Mouse (Mus musculus) intestine, postnatal 0 days (tissue): ENCODE measurements around the gene Zfand3. TPM values are rescaled to one million over a fixed set of nuclear protein-coding genes. Genes with fewer than 3 reads are reported as not detected.

ENCODE experiments used
- ATAC-seq: fragments of 200-750 bp; cut with Nextera tagmentation; 2 replicates; pipeline ENCODE4 v1.8.0; 2017; ENCODE audit warnings: mild to moderate bottlenecking, moderate TSS enrichment, moderate library complexity
- H3K27ac ChIP-seq: fragments of 300-500 bp; sonication (generic); 2 replicates; pipeline ENCODE4 v1.5.1; 2014; ENCODE audit warnings: mild to moderate bottlenecking, low read depth, low read length, moderate library complexity
- H3K27me3 ChIP-seq: fragments of 300-500 bp; sonication (generic); replicated peaks from 2 replicates; pipeline ENCODE4 v1.6.1; 2014; ENCODE audit warnings: low read length, mixed read lengths; ENCODE audit not compliant: control insufficient read depth, insufficient read depth
- H3K36me3 ChIP-seq: fragments of 300-500 bp; sonication (generic); 2 replicates; pipeline ENCODE4 v1.6.1; 2014; ENCODE audit warnings: mild to moderate bottlenecking, moderate library complexity; ENCODE audit not compliant: control insufficient read depth, insufficient read depth
- H3K4me1 ChIP-seq: fragments of 300-500 bp; sonication (generic); replicated peaks from 2 replicates; pipeline ENCODE4 v1.6.1; 2014; ENCODE audit warnings: antibody characterized with exemption, low read length, mixed read lengths; ENCODE audit not compliant: control insufficient read depth, insufficient read depth
- H3K4me2 ChIP-seq: fragments of 300-500 bp; sonication (generic); replicated peaks from 2 replicates; pipeline ENCODE4 v1.6.1; 2014; ENCODE audit warnings: low read depth, mild to moderate bottlenecking, moderate library complexity
- H3K4me3 ChIP-seq: fragments of 300-500 bp; sonication (generic); 2 replicates; pipeline ENCODE4 v1.5.1; 2014; ENCODE audit warnings: low read depth, low read length
- H3K9ac ChIP-seq: fragments of 300-500 bp; sonication (generic); 2 replicates; pipeline ENCODE4 v1.6.1; 2014; ENCODE audit warnings: mild to moderate bottlenecking, low read depth, low read length
- H3K9me3 ChIP-seq: fragments of 300-500 bp; sonication (generic); 2 replicates; pipeline ENCODE4 v1.6.1; 2016; ENCODE audit warnings: mixed run types; ENCODE audit not compliant: control insufficient read depth
- CTCF ChIP-seq: sonication (generic); IDR thresholded peaks from 2 replicates; pipeline ENCODE4 v1.5.1; 2016; ENCODE audit warnings: low read depth, mild to moderate bottlenecking, control low read depth, antibody characterized with exemption, moderate library complexity
- WGBS: fragments of 180-500 bp; shearing (Covaris S2); extraction: QIAGEN DNeasy Blood & Tissue Kit; methylation state at CpG from one replicate; pipeline ENCODE4 v1.1.7; 2014; 5-methylcytosine and 5-hydroxymethylcytosine counted together
- polyA plus RNA-seq: library from polyadenylated mRNA; unstranded; fragments of >200 nt; fragmentation: Nextera tagmentation; extraction: Ambion mirVana; gene quantifications from 2 replicates; pipeline ENCODE4 v1.2.1, GENCODE M21; 2015

The Zfand3 gene
- polyA plus RNA-seq, 1 experiment from 2014 or later, result 38.0 TPM

- Histone ChIP-seq H3K36me3 (peaks cover 11% of the 10 kb centered on the region), H3K4me3 (no peak overlapping the region), H3K27ac (no peak overlapping the region), H3K9me3 (no peaks in the 10 kb centered on the region), H3K9ac (no peak overlapping the region), H3K4me2 (no peak overlapping the region), H3K4me1 (no peaks in the 10 kb centered on the region), H3K27me3 (no peaks in the 10 kb centered on the region)
- WGBS, result 38% methylated on average over 5 of the region's 5 CpGs
- no peak for TF ChIP-seq CTCF
- ATAC-seq, result no peak
These were observed 220.7 kb downstream of the Zfand3 start for GRCm38 (mm10) chr17:30225030-30225740.

GRCm38 (mm10) chr17:30228439-30229215 is 224.1 kb downstream of the Zfand3 start:
- H3K4me2 ChIP-seq, result no peak overlapping the region
- H3K27ac ChIP-seq, result no peak overlapping the region
- H3K36me3 ChIP-seq, result peaks cover 5% of the 10 kb centered on the region; the same call in 1 of the 2 replicates
- no peaks in the 10 kb centered on the region for H3K4me1 ChIP-seq
- no peak overlapping the region for H3K4me3 ChIP-seq
- WGBS, result 84% methylated on average over 10 of the region's 10 CpGs
- H3K27me3 ChIP-seq, result no peaks in the 10 kb centered on the region
- no peak for TF ChIP-seq CTCF
- no peak overlapping the region for H3K9ac ChIP-seq
- ATAC-seq, result no peak
- H3K9me3 ChIP-seq, result no peaks in the 10 kb centered on the region

DNA sequence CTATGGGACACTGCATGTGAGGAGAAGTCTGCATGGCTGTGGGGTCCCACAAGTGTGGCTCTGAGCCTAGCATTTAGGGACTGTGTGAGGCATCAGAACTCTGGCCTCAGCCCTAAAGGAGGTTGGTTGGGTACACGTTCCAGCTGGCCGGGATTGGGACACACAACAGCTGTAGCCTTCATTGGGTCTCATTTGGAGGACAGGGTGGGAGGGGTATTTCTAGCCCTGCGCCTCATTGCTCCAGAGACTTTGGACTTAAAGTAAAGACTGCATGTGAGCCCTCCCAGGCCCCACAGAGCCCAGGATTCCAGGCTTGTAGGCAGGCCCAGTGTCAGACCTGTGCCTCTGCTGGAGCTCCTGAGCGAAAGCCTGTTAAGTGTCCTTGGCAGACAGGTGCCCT is 225.9 kb downstream of the Zfand3 start:
- Histone ChIP-seq H3K27ac (no peak overlapping the region), H3K9ac (no peak overlapping the region), H3K4me2 (no peak overlapping the region), H3K4me3 (no peak overlapping the region), H3K27me3 (no peaks in the 10 kb centered on the region), H3K36me3 (peaks cover 5% of the 10 kb centered on the region; the same call in 1 of the 2 replicates), H3K4me1 (no peaks in the 10 kb centered on the region), H3K9me3 (no peaks in the 10 kb centered on the region)
- no peak for ATAC-seq
- TF ChIP-seq CTCF, result no peak
- WGBS, result 63% methylated on average over 4 of the region's 4 CpGs

GRCm38 (mm10) chr17:30231483-30231882 is 226.9 kb downstream of the Zfand3 start:
- ATAC-seq, result no peak
- Histone ChIP-seq H3K9me3 (no peaks in the 10 kb centered on the region), H3K4me3 (no peak overlapping the region), H3K4me2 (no peak overlapping the region), H3K27ac (no peak overlapping the region), H3K27me3 (no peaks in the 10 kb centered on the region), H3K4me1 (no peaks in the 10 kb centered on the region), H3K36me3 (peaks cover 5% of the 10 kb centered on the region; the same call in 1 of the 2 replicates), H3K9ac (no peak overlapping the region)
- TF ChIP-seq CTCF, result no peak
- 97% methylated on average over 1 of the region's 1 CpGs for WGBS

GRCm38 (mm10) chr17:30232698-30233097 is 228.2 kb downstream of the Zfand3 start:
- Histone ChIP-seq H3K9me3 (no peaks in the 10 kb centered on the region), H3K4me3 (no peak overlapping the region), H3K27ac (no peak overlapping the region), H3K27me3 (no peaks in the 10 kb centered on the region), H3K36me3 (peaks cover 5% of the 10 kb centered on the region; the same call in 1 of the 2 replicates), H3K4me1 (no peaks in the 10 kb centered on the region), H3K9ac (no peak overlapping the region), H3K4me2 (no peak overlapping the region)
- WGBS, result 77% methylated on average over 4 of the region's 4 CpGs
- peak; percentile 60 for TF ChIP-seq CTCF
- no peak for ATAC-seq

DNA sequence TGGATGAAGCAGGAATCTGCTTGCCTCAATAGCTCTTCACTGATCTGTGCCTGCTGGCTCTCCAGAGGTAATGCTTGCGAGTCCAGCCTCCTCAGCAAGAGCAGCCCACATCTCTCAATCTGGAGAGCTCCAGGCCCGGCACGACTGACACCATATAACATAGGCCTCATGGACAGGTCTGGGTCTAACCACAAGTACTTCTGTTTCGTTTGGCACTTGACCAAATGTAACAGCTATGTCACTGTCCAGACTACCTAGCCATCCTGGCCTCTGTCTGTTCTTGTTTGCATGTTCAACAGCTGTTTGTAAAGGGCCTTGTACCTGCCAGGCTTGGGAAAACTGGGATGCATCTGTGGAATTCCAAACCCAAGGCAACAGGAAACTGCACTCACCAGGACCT is 230.8 kb downstream of the Zfand3 start:
- H3K4me3 ChIP-seq, result no peak overlapping the region
- no peak overlapping the region for H3K9ac ChIP-seq
- H3K4me2 ChIP-seq, result no peak overlapping the region
- no peak for ATAC-seq
- H3K27me3 ChIP-seq, result no peaks in the 10 kb centered on the region
- WGBS, result 63% methylated on average over 4 of the region's 4 CpGs
- H3K4me1 ChIP-seq, result no peaks in the 10 kb centered on the region
- H3K9me3 ChIP-seq, result no peaks in the 10 kb centered on the region
- H3K27ac ChIP-seq, result no peak overlapping the region
- no peaks in the 10 kb centered on the region for H3K36me3 ChIP-seq
- no peak for TF ChIP-seq CTCF
